Mouse (Mus musculus) cortical plate, adult 2 months (tissue): ENCODE results near the gene Cc2d2b.

Source experiments
- CTCF ChIP-seq: fragments of 200-500 bp; IDR thresholded peaks from 2 replicates; pipeline ENCODE4 v1.5.1; 2011; ENCODE audit warnings: mild to moderate bottlenecking, control low read depth, low read length; ENCODE audit not compliant: insufficient read depth; ENCODE audit errors: extremely low read depth
- POLR2A ChIP-seq: fragments of 200-500 bp; IDR thresholded peaks from 2 replicates; pipeline ENCODE4 v1.6.1; 2011; ENCODE audit warnings: mild to moderate bottlenecking, low read length, control low read depth; ENCODE audit not compliant: insufficient read depth; ENCODE audit errors: extremely low read depth

GRCm38 (mm10) chr19:40760071-40760470, 11.5 kb downstream of the Cc2d2b start:
- TF ChIP-seq POLR2A (no peak), CTCF (no peak)
